Mouse (Mus musculus) olfactory bulb, adult 2 months (tissue): Measurements from ENCODE around the gene Mael.

ENCODE experiments used
- CTCF ChIP-seq: fragments of 200-500 bp; IDR thresholded peaks from 2 replicates; pipeline ENCODE4 v1.5.1; 2012; ENCODE audit warnings: low read depth, mild to moderate bottlenecking, low read length, moderate library complexity; ENCODE audit not compliant: insufficient read depth
- POLR2A ChIP-seq: fragments of 200-500 bp; IDR thresholded peaks from 2 replicates; pipeline ENCODE4 v1.6.1; 2012; ENCODE audit warnings: mild to moderate bottlenecking, low read depth, low read length, moderate library complexity; ENCODE audit not compliant: insufficient read depth

DNA sequence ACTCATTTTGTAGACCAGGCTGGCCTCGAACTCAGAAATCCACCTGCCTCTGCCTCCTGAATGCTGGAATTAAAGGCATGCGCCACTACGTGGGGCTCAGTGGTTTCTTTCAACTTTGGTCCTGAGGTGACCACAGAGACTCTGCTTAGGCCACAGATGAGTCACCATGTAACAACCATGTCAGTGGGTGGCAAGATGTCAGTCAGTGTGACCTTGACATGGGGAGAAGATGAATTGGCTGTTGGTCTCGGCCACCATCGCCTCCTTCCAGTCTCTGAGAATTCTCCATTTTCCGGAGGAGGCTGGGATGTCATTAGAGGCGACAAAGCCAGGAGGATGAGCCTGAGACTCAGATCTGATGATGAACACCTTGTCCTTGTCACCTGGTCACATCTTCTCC lies 68.8 kb downstream of the Mael start:
- TF ChIP-seq CTCF (no peak), POLR2A (no peak)
